Mouse (Mus musculus) embryonic facial prominence, embryonic 14.5 days (tissue): ENCODE data around the gene Pcbd1. TPM values are rescaled to one million over a fixed set of nuclear protein-coding genes. Genes with fewer than 3 reads are reported as not detected.

Experiments
- ATAC-seq: fragments of 200-750 bp; cut with Nextera tagmentation; 2 replicates; pipeline ENCODE4 v1.8.0; 2017; ENCODE audit warnings: low read depth, moderate number of reproducible peaks, moderate TSS enrichment
- DNase-seq: peaks from one replicate; pipeline ENCODE4 v3.0.0-alpha.2; 2015; ENCODE audit warnings: low spot score
- H3K27ac ChIP-seq: fragments of 300-500 bp; sonication (generic); replicated peaks from 2 replicates; pipeline ENCODE4 v1.5.1; 2014; ENCODE audit warnings: low read depth, mild to moderate bottlenecking, low read length, moderate library complexity
- H3K27me3 ChIP-seq: fragments of 300-500 bp; sonication (generic); replicated peaks from 2 replicates; pipeline ENCODE4 v1.6.1; 2014; ENCODE audit warnings: low read length; ENCODE audit not compliant: control insufficient read depth, insufficient read depth
- H3K36me3 ChIP-seq: fragments of 300-500 bp; sonication (generic); 2 replicates; pipeline ENCODE4 v1.6.1; 2014; ENCODE audit warnings: low read length, mixed read lengths; ENCODE audit not compliant: control insufficient read depth, insufficient read depth
- H3K4me1 ChIP-seq: fragments of 300-500 bp; sonication (generic); 2 replicates; pipeline ENCODE4 v1.6.1; 2014; ENCODE audit warnings: antibody characterized with exemption, low read length; ENCODE audit not compliant: control insufficient read depth, insufficient read depth
- H3K4me2 ChIP-seq: fragments of 300-500 bp; sonication (generic); 2 replicates; pipeline ENCODE4 v1.6.1; 2014; ENCODE audit warnings: low read depth, mild to moderate bottlenecking, low read length, moderate library complexity, mixed read lengths
- H3K4me3 ChIP-seq: fragments of 300-500 bp; sonication (generic); 2 replicates; pipeline ENCODE4 v1.5.1; 2014; ENCODE audit warnings: low read depth, mild to moderate bottlenecking, low read length
- H3K9ac ChIP-seq: fragments of 300-500 bp; sonication (generic); 2 replicates; pipeline ENCODE4 v1.6.1; 2014; ENCODE audit warnings: low read depth, mild to moderate bottlenecking, low read length, moderate library complexity, mixed read lengths
- H3K9me3 ChIP-seq: fragments of 300-500 bp; sonication (generic); 2 replicates; pipeline ENCODE4 v1.6.1; 2016; ENCODE audit warnings: low read length; ENCODE audit not compliant: control insufficient read depth
- WGBS: fragments of 180-500 bp; shearing (Covaris S2); extraction: QIAGEN DNeasy Blood & Tissue Kit; methylation state at CpG from one replicate; pipeline ENCODE4 v1.1.7; 2014; 5-methylcytosine and 5-hydroxymethylcytosine counted together
- polyA plus RNA-seq: library from polyadenylated mRNA; unstranded; fragments of >200 nt; fragmentation: Nextera tagmentation; extraction: Ambion mirVana; gene quantifications from 2 replicates; pipeline ENCODE4 v1.2.1, GENCODE M21; 2014

Pcbd1 gene
- polyA plus RNA-seq, 1 experiment from 2014 or later = 26.4 TPM

GRCm38 (mm10) chr10:61124462-61124861 lies 35.3 kb downstream of the Pcbd1 start:
- DNase-seq = no peak
- H3K9ac ChIP-seq = no peak overlapping the region
- H3K27me3 ChIP-seq = no peaks in the 10 kb centered on the region
- no peaks in the 10 kb centered on the region for H3K4me1 ChIP-seq
- no peaks in the 10 kb centered on the region for H3K9me3 ChIP-seq
- H3K4me3 ChIP-seq = no peak overlapping the region
- WGBS = 93% methylated on average over 2 of the region's 2 CpGs
- no peak for ATAC-seq
- no peak overlapping the region for H3K4me2 ChIP-seq
- H3K27ac ChIP-seq = no peak overlapping the region
- peaks cover 28% of the 10 kb centered on the region for H3K36me3 ChIP-seq

GRCm38 (mm10) chr10:61128701-61129365 lies 39.7 kb downstream of the Pcbd1 start:
- H3K9me3 ChIP-seq = no peaks in the 10 kb centered on the region
- no peak overlapping the region for H3K4me2 ChIP-seq
- H3K9ac ChIP-seq = no peak overlapping the region
- peaks cover 21% of the 10 kb centered on the region for H3K36me3 ChIP-seq
- H3K4me3 ChIP-seq = no peak overlapping the region
- H3K27ac ChIP-seq = no peak overlapping the region
- 84% methylated on average over 1 of the region's 1 CpGs for WGBS
- H3K27me3 ChIP-seq = no peaks in the 10 kb centered on the region
- ATAC-seq = no peak
- DNase-seq = no peak
- H3K4me1 ChIP-seq = no peaks in the 10 kb centered on the region

GRCm38 (mm10) chr10:61130959-61131358 lies 41.8 kb downstream of the Pcbd1 start:
- peaks cover 24% of the 10 kb centered on the region for H3K36me3 ChIP-seq
- no peak for DNase-seq
- no peak overlapping the region for H3K4me2 ChIP-seq
- no peak for ATAC-seq
- H3K27ac ChIP-seq = no peak overlapping the region
- no peak overlapping the region for H3K9ac ChIP-seq
- H3K27me3 ChIP-seq = no peaks in the 10 kb centered on the region
- no peaks in the 10 kb centered on the region for H3K4me1 ChIP-seq
- no peaks in the 10 kb centered on the region for H3K9me3 ChIP-seq
- 70% methylated on average over 3 of the region's 3 CpGs for WGBS
- no peak overlapping the region for H3K4me3 ChIP-seq

GRCm38 (mm10) chr10:61134041-61134440 lies 44.9 kb downstream of the Pcbd1 start:
- no peak for ATAC-seq
- DNase-seq = no peak
- no peaks in the 10 kb centered on the region for H3K27me3 ChIP-seq
- no peaks in the 10 kb centered on the region for H3K4me1 ChIP-seq
- H3K36me3 ChIP-seq = peaks cover 17% of the 10 kb centered on the region
- no peak overlapping the region for H3K4me2 ChIP-seq
- H3K9ac ChIP-seq = no peak overlapping the region
- no peaks in the 10 kb centered on the region for H3K9me3 ChIP-seq
- no peak overlapping the region for H3K4me3 ChIP-seq
- H3K27ac ChIP-seq = no peak overlapping the region
- 86% methylated on average over 4 of the region's 4 CpGs for WGBS

- Histone ChIP-seq H3K9ac (no peak overlapping the region), H3K36me3 (peaks cover 25% of the 10 kb centered on the region), H3K4me1 (no peaks in the 10 kb centered on the region), H3K4me2 (no peak overlapping the region), H3K27ac (no peak overlapping the region), H3K9me3 (no peaks in the 10 kb centered on the region), H3K4me3 (no peak overlapping the region), H3K27me3 (no peaks in the 10 kb centered on the region)
- WGBS = 60% methylated on average over 3 of the region's 3 CpGs
- ATAC-seq (no peak), DNase-seq (no peak)
These were observed 46.2 kb downstream of the Pcbd1 start for GRCm38 (mm10) chr10:61135226-61135839.

GRCm38 (mm10) chr10:61137567-61137966 lies 48.4 kb downstream of the Pcbd1 start:
- 74% methylated on average over 1 of the region's 1 CpGs for WGBS

GRCm38 (mm10) chr10:61143343-61143742 lies 54.2 kb downstream of the Pcbd1 start:
- Histone ChIP-seq H3K27me3 (no peaks in the 10 kb centered on the region), H3K4me1 (peaks cover 7% of the 10 kb centered on the region), H3K4me3 (no peak overlapping the region), H3K27ac (no peak overlapping the region), H3K36me3 (peaks cover 10% of the 10 kb centered on the region), H3K4me2 (no peak overlapping the region), H3K9me3 (no peaks in the 10 kb centered on the region), H3K9ac (no peak overlapping the region)
- no peak for ATAC-seq
- WGBS = 89% methylated on average over 2 of the region's 2 CpGs
- DNase-seq = no peak

More at GRCm38 (mm10) chr10:61137567-61137966, 48.4 kb downstream of the Pcbd1 start:
- H3K9ac ChIP-seq = no peak overlapping the region
- ATAC-seq (no peak), DNase-seq (no peak)
- H3K4me1 ChIP-seq = no peaks in the 10 kb centered on the region
- no peaks in the 10 kb centered on the region for H3K27me3 ChIP-seq
- H3K27ac ChIP-seq = no peak overlapping the region
- no peak overlapping the region for H3K4me3 ChIP-seq
- H3K4me2 ChIP-seq = no peak overlapping the region
- H3K9me3 ChIP-seq = no peaks in the 10 kb centered on the region
- peaks cover 16% of the 10 kb centered on the region for H3K36me3 ChIP-seq
